Mouse (Mus musculus): ENCODE results near the gene Pip4k2a. TPM values are rescaled to one million over a fixed set of nuclear protein-coding genes. Genes with fewer than 3 reads are reported as not detected.

Gene Pip4k2a
- polyA plus RNA-seq, 1 experiment from 2014 or later, result 11.8 TPM

- Histone ChIP-seq H3K9me3 (ENCODE audit: control insufficient read depth, low read length) (no peaks in the 10 kb centered on the region), H3K4me1 (ENCODE audit: control insufficient read depth, insufficient read depth, low read length) (no peaks in the 10 kb centered on the region), H3K4me2 (ENCODE audit: low read length) (no peak overlapping the region), H3K27ac (replicated peaks; ENCODE audit: low read depth, low read length) (no peak overlapping the region), H3K4me3 (replicated peaks; ENCODE audit: low read depth, low read length) (no peak overlapping the region), H3K36me3 (ENCODE audit: control insufficient read depth, insufficient read depth, low read length) (no peaks in the 10 kb centered on the region), H3K9ac (replicated peaks; ENCODE audit: low read length) (no peak overlapping the region), H3K27me3 (ENCODE audit: control insufficient read depth, insufficient read depth, low read length) (no peaks in the 10 kb centered on the region)
- DNase-seq (no peak), ATAC-seq (ENCODE audit: low FRiP score, low TSS enrichment) (no peak)
- WGBS, result 81% methylated on average over 2 of the region's 2 CpGs
Measured at GRCm38 (mm10) chr2:18807961-18808360, 190.0 kb downstream of the Pip4k2a start.

GRCm38 (mm10) chr2:18801281-18801862 lies 196.6 kb downstream of the Pip4k2a start:
- no peaks in the 10 kb centered on the region for H3K27me3 ChIP-seq (ENCODE audit: control insufficient read depth, insufficient read depth, low read length)
- peak overlapping the region; percentile 67 for H3K4me2 ChIP-seq (ENCODE audit: low read length)
- whole genome bisulfite sequencing, result 4% methylated on average over 19 of the region's 19 CpGs
- DNase-seq (no peak), ATAC-seq (ENCODE audit: low FRiP score, low TSS enrichment) (peak; percentile 7; the same call in 1 of the 2 replicates)
- peaks cover 45% of the 10 kb centered on the region for H3K4me1 ChIP-seq (ENCODE audit: control insufficient read depth, insufficient read depth, low read length)
- peak overlapping the region; percentile 34; the same call in 1 of the 2 replicates for H3K4me3 ChIP-seq (replicated peaks; ENCODE audit: low read depth, low read length)
- H3K36me3 ChIP-seq (ENCODE audit: control insufficient read depth, insufficient read depth, low read length), result no peaks in the 10 kb centered on the region
- H3K9ac ChIP-seq (replicated peaks; ENCODE audit: low read length), result no peak overlapping the region; the same call in 1 of the 2 replicates
- no peaks in the 10 kb centered on the region for H3K9me3 ChIP-seq (ENCODE audit: control insufficient read depth, low read length)
- peak overlapping the region; percentile 28 for H3K27ac ChIP-seq (replicated peaks; ENCODE audit: low read depth, low read length)

GRCm38 (mm10) chr2:18800646-18801251 lies 197.2 kb downstream of the Pip4k2a start:
- H3K27me3 ChIP-seq (ENCODE audit: control insufficient read depth, insufficient read depth, low read length), result no peaks in the 10 kb centered on the region
- DNase-seq (peak; percentile 71), ATAC-seq (ENCODE audit: low FRiP score, low TSS enrichment) (peak; percentile 12; the same call in 1 of the 2 replicates)
- peak overlapping the region; percentile 67 for H3K4me2 ChIP-seq (ENCODE audit: low read length)
- peak overlapping the region; percentile 34 for H3K4me3 ChIP-seq (replicated peaks; ENCODE audit: low read depth, low read length)
- peak overlapping the region; percentile 81 for H3K27ac ChIP-seq (replicated peaks; ENCODE audit: low read depth, low read length)
- H3K9ac ChIP-seq (replicated peaks; ENCODE audit: low read length), result peak overlapping the region; percentile 51
- H3K36me3 ChIP-seq (ENCODE audit: control insufficient read depth, insufficient read depth, low read length), result no peaks in the 10 kb centered on the region
- 2% methylated on average over 24 of the region's 24 CpGs for WGBS
- H3K9me3 ChIP-seq (ENCODE audit: control insufficient read depth, low read length), result no peaks in the 10 kb centered on the region
- peaks cover 45% of the 10 kb centered on the region for H3K4me1 ChIP-seq (ENCODE audit: control insufficient read depth, insufficient read depth, low read length)

DNA sequence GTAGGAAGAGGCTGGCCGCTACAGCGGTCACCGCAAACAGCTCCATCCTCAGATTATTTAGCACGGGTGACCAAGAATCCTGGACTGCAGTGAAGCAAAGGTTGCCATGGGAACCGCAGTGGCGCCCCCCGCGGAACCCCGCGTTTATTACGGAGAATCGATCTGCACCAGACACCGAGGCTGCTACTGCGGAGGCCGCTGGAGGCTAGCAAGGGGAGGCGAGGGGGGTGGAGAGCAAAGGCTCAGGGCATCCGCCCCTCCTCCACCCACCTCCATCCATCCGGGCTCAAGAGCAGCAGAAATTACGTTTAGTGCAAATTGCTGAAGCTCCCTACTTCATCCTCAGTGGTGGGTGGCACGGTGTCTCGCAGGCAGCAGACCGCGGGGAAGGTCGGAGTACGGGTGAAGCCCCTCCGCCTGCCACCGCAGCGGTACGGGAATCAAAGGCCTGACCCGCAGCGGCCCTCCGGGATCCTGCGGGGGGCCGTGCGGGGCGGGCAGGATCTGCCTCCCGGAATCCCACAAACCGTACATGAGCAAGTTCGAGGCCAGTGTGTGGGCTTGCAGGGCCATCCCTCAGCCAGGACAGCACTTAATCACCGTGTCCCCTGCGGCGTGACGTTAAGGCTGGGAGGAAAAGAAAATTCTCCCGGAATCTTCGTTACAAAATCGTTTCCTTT lies 197.8 kb downstream of the Pip4k2a start:
- Histone ChIP-seq H3K4me3 (replicated peaks; ENCODE audit: low read depth, low read length) (peak overlapping the region; percentile 34), H3K9ac (replicated peaks; ENCODE audit: low read length) (peak overlapping the region; percentile 51), H3K27ac (replicated peaks; ENCODE audit: low read depth, low read length) (peak overlapping the region; percentile 81), H3K27me3 (ENCODE audit: control insufficient read depth, insufficient read depth, low read length) (no peaks in the 10 kb centered on the region; the same call in 1 of the 2 replicates), H3K4me2 (ENCODE audit: low read length) (peak overlapping the region; percentile 67), H3K36me3 (ENCODE audit: control insufficient read depth, insufficient read depth, low read length) (no peaks in the 10 kb centered on the region), H3K4me1 (ENCODE audit: control insufficient read depth, insufficient read depth, low read length) (peaks cover 45% of the 10 kb centered on the region), H3K9me3 (ENCODE audit: control insufficient read depth, low read length) (no peaks in the 10 kb centered on the region)
- peak; percentile 89 for ATAC-seq (ENCODE audit: low FRiP score, low TSS enrichment)
- peak; percentile 90 for DNase-seq
- WGBS, result under 1% methylated on average over 46 of the region's 46 CpGs

DNA sequence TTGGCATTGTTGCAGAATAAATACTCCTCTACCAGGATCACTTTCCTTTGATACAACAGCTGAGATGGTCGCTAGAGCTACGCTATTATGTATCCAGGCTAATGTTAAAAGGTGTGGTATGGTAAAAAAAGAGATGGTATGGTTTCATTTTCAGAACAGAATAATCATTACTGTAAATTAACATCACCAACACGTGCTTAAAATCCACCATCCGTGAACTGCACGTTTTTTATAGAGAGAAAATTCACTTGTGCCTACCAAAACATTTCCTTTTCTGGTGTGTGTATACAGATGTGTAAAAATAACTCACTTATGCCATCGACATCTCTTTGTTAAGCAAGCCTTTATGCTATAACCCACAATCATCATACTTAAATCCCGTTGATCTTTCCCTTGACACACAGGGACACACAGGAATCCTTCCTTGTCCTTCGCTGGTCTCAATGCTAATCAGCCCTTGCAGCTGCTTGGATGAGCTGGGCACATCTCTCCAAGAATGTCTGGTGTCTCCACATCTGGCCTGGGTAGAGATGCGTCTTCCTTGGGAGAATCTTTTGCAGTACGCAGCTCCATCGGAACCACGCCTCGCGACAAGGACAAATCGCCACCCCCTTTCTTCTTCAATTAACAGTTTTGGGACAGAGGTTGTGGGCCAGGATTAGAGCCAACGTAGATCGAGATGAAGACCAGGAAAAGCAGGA lies 198.5 kb downstream of the Pip4k2a start:
- peak overlapping the region; percentile 67 for H3K4me2 ChIP-seq (ENCODE audit: low read length)
- ATAC-seq (ENCODE audit: low FRiP score, low TSS enrichment) (peak; percentile 34), DNase-seq (peak; percentile 69)
- H3K4me1 ChIP-seq (ENCODE audit: control insufficient read depth, insufficient read depth, low read length), result peaks cover 45% of the 10 kb centered on the region
- H3K27me3 ChIP-seq (ENCODE audit: control insufficient read depth, insufficient read depth, low read length), result no peaks in the 10 kb centered on the region; the same call in 1 of the 2 replicates
- no peaks in the 10 kb centered on the region for H3K9me3 ChIP-seq (ENCODE audit: control insufficient read depth, low read length)
- peak overlapping the region; percentile 51 for H3K9ac ChIP-seq (replicated peaks; ENCODE audit: low read length)
- no peaks in the 10 kb centered on the region for H3K36me3 ChIP-seq (ENCODE audit: control insufficient read depth, insufficient read depth, low read length)
- H3K27ac ChIP-seq (replicated peaks; ENCODE audit: low read depth, low read length), result peak overlapping the region; percentile 81
- H3K4me3 ChIP-seq (replicated peaks; ENCODE audit: low read depth, low read length), result peak overlapping the region; percentile 34
- 9% methylated on average over 17 of the region's 17 CpGs for WGBS

GRCm38 (mm10) chr2:18797776-18798175 lies 200.2 kb downstream of the Pip4k2a start:
- 4% methylated on average over 8 of the region's 8 CpGs for WGBS

DNA sequence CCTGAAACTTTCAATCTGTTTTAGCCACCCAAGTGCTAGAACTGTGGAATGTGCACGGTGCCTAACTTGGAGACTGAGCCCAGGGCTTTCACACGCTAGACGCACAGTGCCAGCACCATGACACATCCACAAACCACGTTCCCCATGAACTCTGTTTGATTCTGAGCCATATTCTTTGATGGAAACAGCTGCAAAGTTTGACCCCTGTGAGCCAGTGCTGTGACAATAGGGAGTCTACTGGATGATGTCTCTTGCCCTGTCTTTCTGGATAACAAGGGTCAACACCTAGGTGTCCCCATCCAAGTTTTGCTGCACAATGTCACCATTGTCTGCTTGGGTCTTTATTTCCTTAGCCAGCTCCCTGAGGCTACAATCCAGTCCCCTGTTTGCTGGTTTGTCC lies 203.7 kb downstream of the Pip4k2a start:
- no peaks in the 10 kb centered on the region for H3K9me3 ChIP-seq (ENCODE audit: control insufficient read depth, low read length)
- DNase-seq (no peak), ATAC-seq (ENCODE audit: low FRiP score, low TSS enrichment) (no peak)
- 77% methylated on average over 4 of the region's 4 CpGs for WGBS
- H3K27ac ChIP-seq (replicated peaks; ENCODE audit: low read depth, low read length), result no peak overlapping the region
- no peak overlapping the region for H3K9ac ChIP-seq (replicated peaks; ENCODE audit: low read length)
- H3K4me3 ChIP-seq (replicated peaks; ENCODE audit: low read depth, low read length), result no peak overlapping the region
- H3K27me3 ChIP-seq (ENCODE audit: control insufficient read depth, insufficient read depth, low read length), result no peaks in the 10 kb centered on the region; the same call in 1 of the 2 replicates
- no peaks in the 10 kb centered on the region for H3K36me3 ChIP-seq (ENCODE audit: control insufficient read depth, insufficient read depth, low read length)
- peaks cover 18% of the 10 kb centered on the region for H3K4me1 ChIP-seq (ENCODE audit: control insufficient read depth, insufficient read depth, low read length)
- H3K4me2 ChIP-seq (ENCODE audit: low read length), result no peak overlapping the region

More at GRCm38 (mm10) chr2:18797776-18798175, 200.2 kb downstream of the Pip4k2a start:
- Histone ChIP-seq H3K9me3 (ENCODE audit: control insufficient read depth, low read length) (no peaks in the 10 kb centered on the region), H3K27ac (replicated peaks; ENCODE audit: low read depth, low read length) (no peak overlapping the region), H3K4me3 (replicated peaks; ENCODE audit: low read depth, low read length) (no peak overlapping the region), H3K9ac (replicated peaks; ENCODE audit: low read length) (no peak overlapping the region; the same call in 1 of the 2 replicates), H3K27me3 (ENCODE audit: control insufficient read depth, insufficient read depth, low read length) (no peaks in the 10 kb centered on the region; the same call in 1 of the 2 replicates), H3K4me1 (ENCODE audit: control insufficient read depth, insufficient read depth, low read length) (peaks cover 45% of the 10 kb centered on the region), H3K36me3 (ENCODE audit: control insufficient read depth, insufficient read depth, low read length) (no peaks in the 10 kb centered on the region), H3K4me2 (ENCODE audit: low read length) (peak overlapping the region; percentile 67)
- peak; percentile 77 for DNase-seq
- no peak for ATAC-seq (ENCODE audit: low FRiP score, low TSS enrichment)
